Mouse (Mus musculus) bone marrow macrophage, adult 2 months (primary cell): ENCODE results near the gene Prrc2b.

Experiments
- CTCF ChIP-seq: IDR thresholded peaks from 2 replicates; pipeline ENCODE4 v1.5.1; 2012; ENCODE audit warnings: low read depth, mild to moderate bottlenecking, low read length, moderate library complexity
- POLR2A ChIP-seq: IDR thresholded peaks from 2 replicates; pipeline ENCODE4 v1.6.1; 2012; ENCODE audit warnings: mild to moderate bottlenecking, low read depth, low read length, borderline replicate concordance

- TF ChIP-seq CTCF (no peak), POLR2A (no peak)
These were observed 6.2 kb upstream of the Prrc2b start for GRCm38 (mm10) chr2:32144633-32145032.
